Mouse (Mus musculus): ENCODE measurements around the gene Hacd1. TPM values are rescaled to one million over a fixed set of nuclear protein-coding genes. Genes with fewer than 3 reads are reported as not detected.
"Not testable (repeated sequence)": the region's sequence is repeated elsewhere in the genome, so short reads cannot be mapped to it uniquely, and the experiment has no call there.

The Hacd1 gene
- total RNA-seq (2021) = 10 to 100 TPM; 18.0 to 19.7 TPM
- long read RNA-seq, experiment 1, partial matches to known transcripts = 0 of 6 reads
- long read RNA-seq, experiment 1, other reads (novel, unspliced or antisense) = 6 of 6 reads
- long read RNA-seq, experiment 2, partial matches to known transcripts = 0 of 16 reads
- long read RNA-seq, experiment 2, other reads (novel, unspliced or antisense) = 16 of 16 reads

GRCm38 (mm10) chr2:14055566-14056331, at the start of gene Hacd1:
TSS of gene Hacd1 (minus strand) at chr2:14056135.
- DNase-seq (ENCODE audit: low spot score in 2 of 2) = peak; percentile 69 to 81
- no peak for TF ChIP-seq CTCF (conservative IDR thresholded peaks at IDR 0.05)
- H3K4me3 ChIP-seq = peak within 1 kb of the TSS; percentile 92
- H3K27ac ChIP-seq = peak within 1 kb of the TSS; percentile 97

DNA sequence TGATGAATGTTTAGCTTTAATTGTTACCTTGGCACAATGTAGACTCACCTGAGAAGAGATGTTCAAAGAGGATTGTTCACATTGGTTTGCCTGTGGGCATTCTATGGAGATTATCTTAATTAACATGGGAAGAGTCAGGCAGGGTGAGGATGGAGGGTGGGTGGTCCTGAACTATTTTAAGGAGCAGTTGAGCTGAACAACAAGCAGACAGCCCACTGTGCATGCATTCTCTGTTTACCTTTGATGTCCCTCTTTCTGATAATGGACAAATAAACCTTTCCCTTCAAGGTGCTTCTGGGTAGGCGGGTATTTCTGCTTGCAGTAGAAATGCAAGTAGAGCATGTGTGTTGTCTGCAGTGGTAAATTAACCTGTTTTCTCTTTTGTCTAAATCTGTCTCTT, 48.0 kb upstream of the Hacd1 start:
- no peak for DNase-seq (ENCODE audit: low spot score in 2 of 2)
- Histone ChIP-seq H3K4me3 (no peak overlapping the region), H3K27ac (no peak overlapping the region)
- no peak for TF ChIP-seq CTCF (conservative IDR thresholded peaks at IDR 0.05)

GRCm38 (mm10) chr2:14102603-14103002, 46.7 kb upstream of the Hacd1 start:
- H3K27ac ChIP-seq = no peak overlapping the region
- DNase-seq (ENCODE audit: low spot score in 2 of 2) = no peak
- TF ChIP-seq CTCF (conservative IDR thresholded peaks at IDR 0.05) = no peak
- H3K4me3 ChIP-seq = no peak overlapping the region

GRCm38 (mm10) chr2:14100533-14100932, 44.6 kb upstream of the Hacd1 start:
- no peak overlapping the region for H3K4me3 ChIP-seq

GRCm38 (mm10) chr2:14078527-14078926, 22.6 kb upstream of the Hacd1 start:
- not testable (repeated sequence) for H3K4me3 ChIP-seq; DNase-seq (ENCODE audit: low spot score in 2 of 2); H3K27ac ChIP-seq

More at GRCm38 (mm10) chr2:14100533-14100932, 44.6 kb upstream of the Hacd1 start:
- no peak overlapping the region for H3K27ac ChIP-seq
- no peak for DNase-seq (ENCODE audit: low spot score in 2 of 2)
- TF ChIP-seq CTCF (conservative IDR thresholded peaks at IDR 0.05) = no peak

DNA sequence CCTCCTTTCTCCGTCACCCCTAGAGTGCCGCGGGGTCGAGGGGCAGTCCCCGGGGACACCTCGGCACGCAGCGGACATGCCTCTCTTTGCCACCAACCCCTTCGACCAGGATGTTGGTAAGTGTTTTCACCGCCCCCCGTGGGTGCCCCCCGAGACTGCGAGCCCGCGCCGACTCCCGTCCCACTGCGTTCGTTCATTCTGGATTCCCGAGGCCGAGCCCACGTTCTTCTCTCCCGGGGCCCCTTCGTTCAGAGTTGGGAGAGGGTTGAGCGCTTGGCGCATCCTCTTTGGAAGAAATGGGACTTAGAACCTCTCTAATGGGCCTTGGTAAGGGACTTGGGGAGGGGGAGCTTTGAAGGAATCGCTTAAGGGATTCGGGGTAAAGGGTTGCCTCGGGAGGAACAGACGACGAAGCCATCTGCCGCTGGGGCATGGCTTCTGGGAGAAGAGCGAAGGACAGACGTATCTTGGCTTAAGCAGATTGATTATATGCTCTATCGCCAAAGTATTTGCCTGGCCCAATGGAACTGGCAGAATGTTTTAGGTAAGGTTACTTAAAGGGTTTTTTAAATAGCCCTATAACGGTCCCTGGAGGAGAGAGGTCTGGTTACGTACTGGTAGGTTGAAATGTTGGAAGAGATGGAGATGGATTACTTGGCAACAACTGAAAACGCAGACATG, 18.4 kb upstream of the Hacd1 start:
- H3K27ac ChIP-seq = peak overlapping the region; percentile 100
- peak overlapping the region; percentile 88 for H3K4me3 ChIP-seq
- no peak for DNase-seq (ENCODE audit: low spot score in 2 of 2)
- no peak for TF ChIP-seq CTCF (conservative IDR thresholded peaks at IDR 0.05)

DNA sequence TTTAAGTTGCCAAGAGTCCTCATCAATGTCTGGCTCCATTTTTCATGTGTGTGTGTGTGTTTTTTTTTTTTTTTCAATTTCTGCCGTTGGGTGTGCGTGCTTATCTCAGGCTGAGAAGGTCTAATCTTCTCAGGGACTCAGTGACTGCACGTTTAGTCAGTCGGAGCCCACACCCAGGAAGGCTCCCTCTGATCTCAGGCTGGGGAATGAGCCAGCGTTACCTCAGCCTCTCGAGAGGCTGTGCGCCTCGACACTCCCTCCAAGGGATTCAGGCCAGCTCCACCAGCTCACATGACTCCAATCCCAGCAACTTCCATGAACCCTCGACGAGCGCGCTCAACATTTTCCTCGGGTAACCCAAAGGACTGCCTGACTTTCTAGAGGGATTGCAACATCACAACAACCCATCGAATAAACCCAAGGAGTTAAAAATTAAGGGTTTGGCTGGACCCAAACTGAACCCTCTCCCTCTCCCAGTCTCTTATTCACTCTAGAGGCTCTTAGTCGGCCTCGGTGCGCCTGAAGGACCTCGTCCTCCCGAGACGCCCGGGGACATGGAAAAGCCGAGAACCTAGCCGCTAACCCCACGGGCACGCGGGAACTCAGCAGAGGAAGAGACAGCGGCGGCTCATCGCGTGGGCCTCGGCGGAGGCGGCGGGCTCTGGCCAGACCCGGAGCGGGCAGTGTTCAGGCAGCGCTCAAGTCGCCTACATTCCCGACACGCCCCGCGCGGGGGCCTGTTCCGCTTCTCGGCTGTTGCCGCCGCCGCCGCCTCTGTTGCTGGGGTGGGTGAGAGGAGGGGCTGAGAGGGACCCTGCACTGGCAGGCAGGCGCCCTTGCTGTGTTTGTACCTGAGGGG, 17.7 kb upstream of the Hacd1 start, which contains the start of gene Stam:
Stam (plus strand) TSS at position 737 of the 859 bp plus-strand sequence.
- Histone ChIP-seq H3K4me3 (peak within 1 kb of the TSS; percentile 88), H3K27ac (peak within 1 kb of the TSS; percentile 100)
- TF ChIP-seq CTCF (conservative IDR thresholded peaks at IDR 0.05) = no peak; the same call in 1 of the 2 replicates
- peak; percentile 87 to 89 for DNase-seq (ENCODE audit: low spot score in 2 of 2)

GRCm38 (mm10) chr2:14073008-14073361, 17.1 kb upstream of the Hacd1 start:
- DNase-seq (ENCODE audit: low spot score in 2 of 2) = no peak
- Histone ChIP-seq H3K27ac (peak overlapping the region; percentile 100), H3K4me3 (peak overlapping the region; percentile 88)
- no peak for TF ChIP-seq CTCF (conservative IDR thresholded peaks at IDR 0.05)

GRCm38 (mm10) chr2:14070466-14070865, 14.5 kb upstream of the Hacd1 start:
- no peak for TF ChIP-seq CTCF (conservative IDR thresholded peaks at IDR 0.05)
- DNase-seq (ENCODE audit: low spot score in 2 of 2) = peak; percentile 18 to 53

DNA sequence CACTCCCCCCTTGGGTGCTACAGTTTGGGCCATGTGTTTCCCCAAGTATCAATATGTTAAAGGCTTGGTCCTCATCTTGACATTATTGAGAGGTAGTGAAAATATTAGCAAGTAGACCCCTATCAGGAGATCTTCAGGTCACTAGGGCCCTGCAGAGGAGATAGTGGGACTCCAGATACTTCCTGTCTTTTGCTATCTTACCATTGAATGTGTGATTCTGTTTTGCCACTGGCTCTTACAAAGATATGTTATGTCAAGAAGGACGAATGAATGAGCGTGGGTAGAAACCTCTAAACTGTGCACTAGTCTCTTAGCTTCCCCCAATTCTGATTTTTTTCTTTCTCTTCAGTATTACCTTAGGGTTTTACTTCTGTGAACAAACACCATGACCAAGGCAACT, 13.1 kb upstream of the Hacd1 start:
- Histone ChIP-seq H3K4me3 (no peak overlapping the region), H3K27ac (no peak overlapping the region)
- DNase-seq (ENCODE audit: low spot score in 2 of 2) = no peak
- TF ChIP-seq CTCF (conservative IDR thresholded peaks at IDR 0.05) = no peak

More at GRCm38 (mm10) chr2:14070466-14070865, 14.5 kb upstream of the Hacd1 start:
- Histone ChIP-seq H3K4me3 (no peak overlapping the region), H3K27ac (no peak overlapping the region)

DNA sequence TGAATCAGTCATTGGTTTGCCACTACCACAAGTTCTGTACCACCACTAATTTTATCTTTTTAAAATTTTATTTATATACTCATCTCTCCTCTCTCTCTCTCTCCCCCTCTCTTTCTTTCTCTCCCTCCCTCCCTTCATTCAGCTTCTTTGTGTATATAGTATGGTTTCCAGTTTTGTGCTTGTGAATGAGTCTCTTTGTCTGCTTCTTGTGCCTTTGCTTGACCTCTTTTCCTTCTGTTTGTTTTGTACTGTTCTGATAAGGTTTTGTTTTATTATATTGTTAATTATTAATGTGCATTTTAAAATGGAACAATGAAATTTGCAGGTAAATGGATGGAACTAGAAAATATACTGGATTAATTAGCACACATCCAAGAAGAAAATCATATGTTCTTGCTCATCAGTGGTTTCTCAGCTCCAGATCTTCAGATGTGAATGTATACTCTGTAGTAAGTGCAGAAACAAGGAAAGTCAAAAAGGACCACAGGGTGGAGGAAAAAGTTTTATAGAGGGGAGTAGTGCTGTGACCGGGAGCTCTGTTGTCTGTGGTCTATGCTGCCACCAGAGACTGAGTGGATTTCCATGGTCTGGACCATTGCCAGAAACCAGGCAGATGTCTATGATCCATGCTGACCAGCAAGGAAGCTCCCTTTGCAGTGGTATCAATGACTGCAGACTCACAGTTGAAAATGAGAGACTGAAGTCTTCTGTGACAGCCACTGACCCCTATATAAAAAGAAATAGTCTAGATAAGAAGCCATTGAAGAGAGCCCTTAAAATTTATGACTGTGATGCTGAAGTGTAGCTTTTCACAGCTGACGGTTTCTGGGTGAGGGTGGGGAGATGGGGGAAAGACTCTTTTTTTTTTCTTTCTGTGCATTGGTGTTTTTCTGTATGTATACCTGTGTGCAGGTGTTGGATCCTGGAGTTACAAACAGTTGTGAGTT, 10.0 kb upstream of the Hacd1 start:
- no peak overlapping the region for H3K27ac ChIP-seq
- no peak for DNase-seq (ENCODE audit: low spot score in 2 of 2)
- H3K4me3 ChIP-seq = no peak overlapping the region
- TF ChIP-seq CTCF (conservative IDR thresholded peaks at IDR 0.05) = no peak

Measured in layer of hippocampus, adult 2 months (tissue).